Mouse (Mus musculus): ENCODE results near the gene Serhl. TPM values are rescaled to one million over a fixed set of nuclear protein-coding genes. Genes with fewer than 3 reads are reported as not detected.
A peak's percentile ranks its signal among the peaks of the same experiment; 100 is the strongest.

The Serhl gene
- total and polyA plus RNA-seq, 3 experiments: 52.0 to 123 (median 59.5) TPM

- peak overlapping the region; percentile 73 for H3K27ac ChIP-seq (ENCODE audit: insufficient read depth, low read depth)
- dilution Hi-C loops (cut with MboI; ENCODE audit: extremely low pct_ligation_motif_present, extremely low pct_unique_long_range_greater_than_20kb, low sequenced_read_pairs): no loop called here
- peaks cover 38 to 72% of the 10 kb centered on the region in 2 experiments for H3K36me3 ChIP-seq (replicated peaks in 1 of 2; ENCODE audit: control insufficient read depth in 1 of 2, insufficient read depth in 1 of 2, low read length in 1 of 2)
- DNase-seq (ENCODE audit: extremely low read depth): no peak
- H3K4me2 ChIP-seq (ENCODE audit: insufficient read depth, low read depth, poor library complexity, severe bottlenecking): 0 out of 2 replicates have a peak overlapping the region, but pooled peaks have one; percentile 9
- H3K4me3 ChIP-seq (replicated peaks in 1 of 3; ENCODE audit: low read depth in 2 of 3, low read length in 2 of 3, poor library complexity in 1 of 3): peak overlapping the region in 1 of 3 experiments; percentile 19
- H3K27me3 ChIP-seq (replicated peaks): no peaks in the 10 kb centered on the region
- in situ Hi-C loops (cut with MboI; ENCODE audit: low pct_ligation_motif_present, low pct_unique_long_range_greater_than_20kb, low sequenced_read_pairs): no loop called here
- H3K9me3 ChIP-seq (replicated peaks; ENCODE audit: low read length): peaks cover 13% of the 10 kb centered on the region
- no peaks in the 10 kb centered on the region for H3K79me2 ChIP-seq (replicated peaks; ENCODE audit: control insufficient read depth, extremely low read depth, insufficient read depth, poor library complexity, severe bottlenecking)
- TF ChIP-seq MEF2A (IDR thresholded peaks at IDR 0.05; ENCODE audit: borderline replicate concordance, low read depth, low read length) (no peak), CHD1 (IDR thresholded peaks at IDR 0.05; ENCODE audit: low read depth, low read length) (no peak), ZMIZ1 (IDR thresholded peaks at IDR 0.05; ENCODE audit: low read depth, low read length) (no peak), MAZ (IDR thresholded peaks at IDR 0.05; ENCODE audit: low read depth, low read length) (no peak), ZNF384 (IDR thresholded peaks at IDR 0.05; ENCODE audit: low read depth, low read length) (no peak), RAD21 (IDR thresholded peaks at IDR 0.05; ENCODE audit: low read depth, low read length) (no peak), ELF1 (IDR thresholded peaks at IDR 0.05; ENCODE audit: low read depth, low read length) (peak; percentile 67), JUN (IDR thresholded peaks at IDR 0.05; ENCODE audit: insufficient read depth, low read depth, low read length) (no peak), TCF12 (IDR thresholded peaks at IDR 0.05; ENCODE audit: low read depth, low read length) (peak; percentile 32; the same call in 1 of the 2 replicates), JUND (conservative IDR thresholded peaks at IDR 0.05; ENCODE audit: low read depth, low read length) (no peak), SIN3A (IDR thresholded peaks at IDR 0.05; ENCODE audit: low read length) (peak; percentile 40; the same call in 1 of the 2 replicates)
- peaks cover 26 to 88% of the 10 kb centered on the region in 2 experiments for H3K4me1 ChIP-seq (ENCODE audit: control insufficient read depth in 1 of 2, insufficient read depth in 2 of 2)
- 0 out of 2 replicates have a peak overlapping the region, but pooled peaks have one; percentile 20 for H3K9ac ChIP-seq (ENCODE audit: insufficient read depth, low read depth)
These were observed 66.5 kb downstream of the Serhl start for GRCm38 (mm10) chr15:83155672-83156419.

DNA sequence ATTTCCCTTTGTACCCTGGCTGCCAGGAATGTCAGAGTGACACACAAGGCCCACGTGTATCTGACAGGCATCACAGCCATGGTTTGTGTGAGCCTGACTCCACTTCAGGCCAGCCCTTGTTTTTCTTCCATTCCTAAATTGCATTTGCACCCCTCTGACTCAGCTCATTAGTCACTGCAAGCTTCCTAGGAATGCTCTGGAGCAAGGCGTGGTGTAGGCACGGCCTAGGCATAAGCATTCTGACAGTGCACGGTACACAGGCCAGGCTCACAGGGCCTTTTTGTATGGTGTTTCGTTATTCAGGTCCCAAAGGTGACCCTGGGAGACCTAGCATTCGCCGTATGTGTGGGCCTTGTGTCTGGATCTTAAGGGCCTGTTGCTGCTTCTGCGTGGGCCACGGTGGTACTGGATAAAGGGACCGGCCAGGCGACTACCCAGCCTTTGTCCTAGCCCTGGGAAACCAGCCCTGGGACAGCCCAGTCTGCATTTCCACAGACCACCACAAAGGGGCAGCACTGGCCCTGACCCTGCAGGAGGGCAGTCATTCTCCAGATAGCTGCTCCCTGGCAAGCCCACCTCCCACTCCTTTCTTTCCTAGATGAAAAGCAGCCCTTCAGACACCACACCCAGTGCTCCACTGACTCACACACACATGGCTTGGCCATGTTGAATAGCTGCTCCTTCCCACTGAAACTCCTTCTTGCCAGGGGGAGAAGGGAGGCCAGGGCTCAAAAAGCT lies 67.8 kb downstream of the Serhl start:
- no peak overlapping the region for H3K4me2 ChIP-seq (ENCODE audit: insufficient read depth, low read depth, poor library complexity, severe bottlenecking)
- TF ChIP-seq MAZ (IDR thresholded peaks at IDR 0.05; ENCODE audit: low read depth, low read length) (no peak), EP300 (IDR thresholded peaks at IDR 0.05; ENCODE audit: low read length) (no peak), PAX5 (IDR thresholded peaks at IDR 0.05; ENCODE audit: low read length) (no peak), MEF2A (IDR thresholded peaks at IDR 0.05; ENCODE audit: borderline replicate concordance, low read depth, low read length) (no peak), POLR2A (IDR thresholded peaks at IDR 0.05; ENCODE audit: low read depth, low read length) (no peak), E2F4 (IDR thresholded peaks at IDR 0.05; ENCODE audit: insufficient replicate concordance, low read depth, low read length) (no peak), SMC3 (IDR thresholded peaks at IDR 0.05; ENCODE audit: low read depth, low read length) (peak; percentile 79), ZKSCAN1 (IDR thresholded peaks at IDR 0.05; ENCODE audit: borderline replicate concordance, low read depth, low read length) (no peak), SIN3A (IDR thresholded peaks at IDR 0.05; ENCODE audit: low read length) (no peak), CTCF (conservative IDR thresholded peaks at IDR 0.05 in 1 of 2, IDR thresholded peaks at IDR 0.05 in 1 of 2; ENCODE audit: low read depth in 2 of 2, low read length in 2 of 2) (peak; percentile 58 to 75), ZC3H11A (IDR thresholded peaks at IDR 0.05; ENCODE audit: low read depth, low read length) (no peak), RAD21 (IDR thresholded peaks at IDR 0.05; ENCODE audit: low read depth, low read length) (peak; percentile 62), NELFE (IDR thresholded peaks at IDR 0.05; ENCODE audit: low read depth, low read length) (0 out of 2 replicates have a peak, but pooled peaks have one; percentile 22), ETS1 (conservative IDR thresholded peaks at IDR 0.05; ENCODE audit: low read depth, low read length) (no peak), MYC (IDR thresholded peaks at IDR 0.05; ENCODE audit: low read depth, low read length) (no peak), CHD1 (IDR thresholded peaks at IDR 0.05; ENCODE audit: low read depth, low read length) (no peak), USF2 (conservative IDR thresholded peaks at IDR 0.05; ENCODE audit: low read depth, low read length) (no peak)

More for the DNA sequence above, 67.8 kb downstream of the Serhl start:
- in situ Hi-C loops (cut with MboI; ENCODE audit: low pct_ligation_motif_present, low pct_unique_long_range_greater_than_20kb, low sequenced_read_pairs) (no loop called here), dilution Hi-C loops (cut with MboI; ENCODE audit: extremely low pct_ligation_motif_present, extremely low pct_unique_long_range_greater_than_20kb, low sequenced_read_pairs) (no loop called here)
- Histone ChIP-seq H3K79me2 (replicated peaks; ENCODE audit: control insufficient read depth, extremely low read depth, insufficient read depth, poor library complexity, severe bottlenecking) (no peaks in the 10 kb centered on the region), H3K4me3 (replicated peaks in 1 of 3; ENCODE audit: low read depth in 2 of 3, low read length in 2 of 3, poor library complexity in 1 of 3) (no peak overlapping the region), H3K27me3 (replicated peaks) (no peaks in the 10 kb centered on the region), H3K36me3 (replicated peaks in 1 of 2; ENCODE audit: control insufficient read depth in 1 of 2, insufficient read depth in 1 of 2, low read length in 1 of 2) (peaks cover 46 to 85% of the 10 kb centered on the region in 2 experiments), H3K27ac (ENCODE audit: insufficient read depth, low read depth) (no peak overlapping the region), H3K4me1 (ENCODE audit: control insufficient read depth in 1 of 2, insufficient read depth in 2 of 2) (peaks cover 26 to 91% of the 10 kb centered on the region in 2 experiments), H3K9me3 (replicated peaks; ENCODE audit: low read length) (peaks cover 13% of the 10 kb centered on the region), H3K9ac (ENCODE audit: insufficient read depth, low read depth) (no peak overlapping the region)
- peak; percentile 47 for DNase-seq (ENCODE audit: extremely low read depth)

Measured in CH12.LX (cell line).